Mouse (Mus musculus): ENCODE results near the gene Supt5. TPM values are rescaled to one million over a fixed set of nuclear protein-coding genes. Genes with fewer than 3 reads are reported as not detected.
A peak's percentile ranks its signal among the peaks of the same experiment; 100 is the strongest.

Supt5 gene
- polyA plus RNA-seq, 2 experiments = 76.2 to 116 TPM

DNA sequence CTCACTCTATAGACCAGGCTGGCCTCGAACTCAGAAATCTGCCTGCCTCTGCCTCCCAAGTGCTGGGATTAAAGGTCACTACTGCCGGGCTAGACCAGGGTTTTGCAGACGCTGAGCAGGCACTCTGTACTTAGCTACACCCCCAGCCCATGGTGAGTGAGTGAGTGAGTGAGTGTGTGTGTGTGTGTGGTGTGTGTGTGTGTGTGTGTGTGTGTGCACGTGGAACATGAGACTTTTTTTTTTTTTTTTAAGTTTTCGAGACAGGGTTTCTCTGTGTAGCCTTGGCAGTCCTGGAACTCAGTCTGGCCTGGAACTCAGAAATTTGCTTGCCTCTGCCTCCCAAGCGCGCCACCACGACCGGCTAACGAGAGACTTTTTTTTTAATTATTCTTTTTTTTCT is 36.1 kb upstream of the Supt5 start:
- no peak overlapping the region for H3K9ac ChIP-seq (ENCODE audit: low read depth, low read length, severe bottlenecking)
- H3K4me3 ChIP-seq (replicated peaks; ENCODE audit: low read length) = peak overlapping the region; percentile 40
- H3K36me3 ChIP-seq (ENCODE audit: control insufficient read depth, insufficient read depth, low read length) = peaks cover 20% of the 10 kb centered on the region
- no peak for ATAC-seq (ENCODE audit: low FRiP score, low read depth)
- 73% methylated on average over 10 of the region's 10 CpGs for WGBS
- H3K27ac ChIP-seq (replicated peaks; ENCODE audit: low read depth, low read length) = no peak overlapping the region
- no peaks in the 10 kb centered on the region for H3K27me3 ChIP-seq (ENCODE audit: control insufficient read depth, insufficient read depth, low read length)
- TF ChIP-seq POLR2A (IDR thresholded peaks at IDR 0.05; ENCODE audit: borderline replicate concordance, extremely low read depth, insufficient read depth, insufficient read length) = no peak
- peak overlapping the region; percentile 94 for H3K4me2 ChIP-seq (replicated peaks; ENCODE audit: low read depth, low read length, severe bottlenecking)
- no peak for DNase-seq (ENCODE audit: low spot score)
- H3K4me1 ChIP-seq (ENCODE audit: control insufficient read depth, insufficient read depth, low read length) = peaks cover 49% of the 10 kb centered on the region
- H3K9me3 ChIP-seq (ENCODE audit: control insufficient read depth, low read length) = no peaks in the 10 kb centered on the region

DNA sequence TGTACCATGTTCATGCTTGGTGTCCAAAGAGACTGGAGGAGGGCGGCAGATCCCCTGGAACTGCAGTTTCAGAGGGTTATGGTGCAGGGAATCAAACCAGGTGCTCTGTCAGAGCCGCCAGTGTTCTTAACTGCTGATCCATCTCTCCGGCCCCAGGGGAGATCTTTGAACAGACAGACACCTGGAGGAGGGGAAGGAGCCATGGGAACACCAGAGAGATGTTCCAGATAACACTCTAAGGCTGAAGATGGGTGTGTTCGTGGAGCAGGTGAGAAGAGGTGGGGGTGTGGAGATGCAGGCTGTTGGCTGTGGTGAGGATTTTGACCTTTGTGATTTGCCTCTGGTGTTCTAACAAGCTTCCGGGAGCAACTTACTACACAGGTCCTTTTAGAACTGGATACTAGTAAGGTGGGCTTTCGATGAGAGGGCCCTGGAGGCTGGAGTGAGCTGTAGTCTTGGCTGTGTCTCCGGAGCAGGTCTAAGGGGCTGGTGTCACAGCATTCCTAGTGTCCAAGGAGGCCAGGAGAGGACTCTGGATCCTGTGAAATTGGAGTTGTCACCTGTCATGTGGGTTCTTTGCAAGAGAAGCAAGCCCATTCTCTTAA is 35.4 kb upstream of the Supt5 start:
- Histone ChIP-seq H3K9ac (ENCODE audit: low read depth, low read length, severe bottlenecking) (no peak overlapping the region), H3K4me3 (replicated peaks; ENCODE audit: low read length) (no peak overlapping the region)
- 65% methylated on average over 7 of the region's 7 CpGs for WGBS

DNA sequence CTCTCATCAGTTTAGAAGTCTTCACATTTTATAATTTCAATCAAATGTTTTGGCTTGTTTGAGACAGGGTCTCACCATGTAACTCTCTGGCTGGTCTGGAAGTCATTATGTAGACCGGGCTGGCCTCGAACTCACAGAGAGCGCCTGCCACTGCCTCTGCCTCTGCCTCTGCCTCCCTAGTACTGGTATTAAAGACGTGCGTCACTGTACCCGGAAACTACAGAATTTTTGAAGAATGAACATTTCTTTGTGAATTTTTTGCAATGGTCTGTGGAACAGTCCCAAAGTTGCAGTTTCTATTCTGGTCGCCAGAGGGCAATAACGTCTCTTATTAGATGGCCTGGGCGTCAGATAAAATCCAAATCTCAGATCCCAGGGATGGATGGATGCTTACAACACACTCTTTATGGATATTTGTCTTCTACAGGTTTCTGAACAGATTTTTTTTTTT is 34.6 kb upstream of the Supt5 start:
- no peak overlapping the region for H3K9ac ChIP-seq (ENCODE audit: low read depth, low read length, severe bottlenecking)
- peak; percentile 11 for ATAC-seq (ENCODE audit: low FRiP score, low read depth)

More for the DNA sequence above, 35.4 kb upstream of the Supt5 start:
- DNase-seq (ENCODE audit: low spot score) (no peak), ATAC-seq (ENCODE audit: low FRiP score, low read depth) (no peak)
- Histone ChIP-seq H3K4me1 (ENCODE audit: control insufficient read depth, insufficient read depth, low read length) (peaks cover 46% of the 10 kb centered on the region), H3K4me2 (replicated peaks; ENCODE audit: low read depth, low read length, severe bottlenecking) (no peak overlapping the region), H3K27ac (replicated peaks; ENCODE audit: low read depth, low read length) (peak overlapping the region; percentile 22), H3K27me3 (ENCODE audit: control insufficient read depth, insufficient read depth, low read length) (no peaks in the 10 kb centered on the region), H3K9me3 (ENCODE audit: control insufficient read depth, low read length) (no peaks in the 10 kb centered on the region), H3K36me3 (ENCODE audit: control insufficient read depth, insufficient read depth, low read length) (peaks cover 27% of the 10 kb centered on the region)
- TF ChIP-seq POLR2A (IDR thresholded peaks at IDR 0.05; ENCODE audit: borderline replicate concordance, extremely low read depth, insufficient read depth, insufficient read length) = no peak

DNA sequence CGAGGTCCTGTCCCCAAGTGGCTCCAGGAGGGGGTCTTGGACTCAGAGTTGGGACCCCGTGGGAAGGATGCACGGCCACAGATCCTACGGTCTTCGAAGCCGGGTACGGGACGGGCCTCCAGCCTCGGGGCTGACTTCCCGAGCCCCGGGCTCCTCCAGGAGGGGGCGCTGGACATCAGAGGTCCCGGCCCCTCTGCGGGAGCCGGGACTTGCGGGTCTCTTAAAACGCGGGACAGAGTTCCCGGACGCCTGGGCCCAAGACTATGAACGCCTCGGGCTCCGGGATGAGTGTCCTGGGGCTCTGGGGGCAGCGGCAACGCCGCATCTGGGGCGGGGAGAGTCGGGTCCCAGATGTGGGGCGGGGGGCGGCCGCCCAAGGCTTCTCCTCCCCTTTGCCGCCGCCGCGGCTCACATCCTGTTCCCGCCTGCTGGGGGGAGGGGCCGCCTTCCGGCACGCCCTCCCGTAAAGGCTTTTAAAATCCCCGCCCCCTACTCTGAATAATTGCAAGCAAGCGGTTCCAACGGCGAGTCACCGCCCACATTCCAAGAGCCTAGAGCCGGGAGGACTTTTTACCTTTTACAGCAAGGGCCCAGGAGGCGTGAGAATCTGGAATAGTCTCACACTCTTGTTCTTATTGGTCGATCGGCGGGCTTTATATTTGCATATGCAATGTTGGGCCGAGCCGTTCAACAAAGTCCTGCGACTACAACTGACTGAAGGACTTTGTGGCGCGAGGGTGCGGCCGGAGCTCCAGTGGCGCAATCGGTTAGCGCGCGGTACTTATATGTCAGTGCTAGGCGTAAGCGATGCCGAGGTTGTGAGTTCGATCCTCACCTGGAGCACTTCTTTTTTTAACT is 33.9 kb upstream of the Supt5 start, which contains the start of gene Plekhg2:
Plekhg2 (minus strand) TSS at position 349 of the 858 bp plus-strand sequence.
- peak; percentile 68; the same call in 1 of the 2 replicates for TF ChIP-seq POLR2A (IDR thresholded peaks at IDR 0.05; ENCODE audit: borderline replicate concordance, extremely low read depth, insufficient read depth, insufficient read length)
- WGBS = under 1% methylated on average over 41 of the region's 66 CpGs
- peak; percentile 91 for ATAC-seq (ENCODE audit: low FRiP score, low read depth)
- H3K9me3 ChIP-seq (ENCODE audit: control insufficient read depth, low read length) = no peaks in the 10 kb centered on the region
- peaks cover 34% of the 10 kb centered on the region for H3K4me1 ChIP-seq (ENCODE audit: control insufficient read depth, insufficient read depth, low read length)
- peak within 1 kb of the TSS; percentile 95 for H3K4me2 ChIP-seq (replicated peaks; ENCODE audit: low read depth, low read length, severe bottlenecking)
- H3K4me3 ChIP-seq (replicated peaks; ENCODE audit: low read length) = peak within 1 kb of the TSS; percentile 82
- H3K27me3 ChIP-seq (ENCODE audit: control insufficient read depth, insufficient read depth, low read length) = no peaks in the 10 kb centered on the region
- H3K36me3 ChIP-seq (ENCODE audit: control insufficient read depth, insufficient read depth, low read length) = peaks cover 35% of the 10 kb centered on the region
- peak within 1 kb of the TSS; percentile 88 for H3K9ac ChIP-seq (ENCODE audit: low read depth, low read length, severe bottlenecking)
- H3K27ac ChIP-seq (replicated peaks; ENCODE audit: low read depth, low read length) = peak within 1 kb of the TSS; percentile 87
- DNase-seq (ENCODE audit: low spot score) = peak; percentile 100

More for the DNA sequence above, 34.6 kb upstream of the Supt5 start:
- WGBS = under 1% methylated on average over 9 of the region's 9 CpGs
- Histone ChIP-seq H3K4me1 (ENCODE audit: control insufficient read depth, insufficient read depth, low read length) (peaks cover 41% of the 10 kb centered on the region), H3K4me3 (replicated peaks; ENCODE audit: low read length) (peak overlapping the region; percentile 82), H3K4me2 (replicated peaks; ENCODE audit: low read depth, low read length, severe bottlenecking) (peak overlapping the region; percentile 47), H3K27ac (replicated peaks; ENCODE audit: low read depth, low read length) (peak overlapping the region; percentile 87), H3K9me3 (ENCODE audit: control insufficient read depth, low read length) (no peaks in the 10 kb centered on the region), H3K36me3 (ENCODE audit: control insufficient read depth, insufficient read depth, low read length) (peaks cover 35% of the 10 kb centered on the region), H3K27me3 (ENCODE audit: control insufficient read depth, insufficient read depth, low read length) (no peaks in the 10 kb centered on the region)
- no peak for TF ChIP-seq POLR2A (IDR thresholded peaks at IDR 0.05; ENCODE audit: borderline replicate concordance, extremely low read depth, insufficient read depth, insufficient read length)
- peak; percentile 95 for DNase-seq (ENCODE audit: low spot score)

DNA sequence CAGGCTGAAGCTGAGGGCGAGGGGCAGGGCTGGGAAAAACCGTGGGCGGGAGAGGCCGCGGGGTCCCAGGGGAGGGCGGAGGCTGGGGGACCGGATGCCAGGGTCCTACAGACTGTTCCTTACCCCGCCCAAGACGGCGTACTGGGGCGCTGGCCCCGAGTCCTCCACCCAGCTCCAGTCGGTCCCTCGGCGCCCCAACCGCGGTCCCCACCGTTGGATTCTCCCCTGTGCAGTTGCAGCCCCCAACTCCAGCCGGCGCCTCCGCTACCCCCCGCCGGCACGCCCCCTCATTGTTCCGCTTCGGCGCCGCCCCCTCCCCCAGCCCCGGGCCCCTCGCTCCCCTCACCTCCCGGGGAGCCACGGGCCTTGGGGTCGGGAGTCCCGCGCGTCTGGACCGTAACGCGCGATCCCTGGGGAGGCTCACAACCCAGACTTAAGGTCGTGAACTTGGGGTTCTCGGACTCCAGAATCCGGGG is 33.0 kb upstream of the Supt5 start:
- no peak for ATAC-seq (ENCODE audit: low FRiP score, low read depth)
- under 1% methylated on average over 27 of the region's 43 CpGs for WGBS
- no peaks in the 10 kb centered on the region for H3K27me3 ChIP-seq (ENCODE audit: control insufficient read depth, insufficient read depth, low read length)
- H3K4me1 ChIP-seq (ENCODE audit: control insufficient read depth, insufficient read depth, low read length) = peaks cover 27% of the 10 kb centered on the region
- peak overlapping the region; percentile 88 for H3K9ac ChIP-seq (ENCODE audit: low read depth, low read length, severe bottlenecking)
- no peaks in the 10 kb centered on the region for H3K9me3 ChIP-seq (ENCODE audit: control insufficient read depth, low read length)
- peak overlapping the region; percentile 82 for H3K4me3 ChIP-seq (replicated peaks; ENCODE audit: low read length)
- H3K27ac ChIP-seq (replicated peaks; ENCODE audit: low read depth, low read length) = peak overlapping the region; percentile 87
- DNase-seq (ENCODE audit: low spot score) = peak; percentile 61
- H3K4me2 ChIP-seq (replicated peaks; ENCODE audit: low read depth, low read length, severe bottlenecking) = peak overlapping the region; percentile 95
- H3K36me3 ChIP-seq (ENCODE audit: control insufficient read depth, insufficient read depth, low read length) = peaks cover 40% of the 10 kb centered on the region
- TF ChIP-seq POLR2A (IDR thresholded peaks at IDR 0.05; ENCODE audit: borderline replicate concordance, extremely low read depth, insufficient read depth, insufficient read length) = 0 out of 2 replicates have a peak, but pooled peaks have one; percentile 42

Data from limb, embryonic 14.5 days (tissue).